Mouse (Mus musculus) bone marrow, adult 2 months (tissue): ENCODE data around the gene Lrrc1. TPM values are rescaled to one million over a fixed set of nuclear protein-coding genes. Genes with fewer than 3 reads are reported as not detected.

Experiments
- H3K27ac ChIP-seq: fragments of 200-500 bp; 2 replicates; pipeline ENCODE4 v1.5.1; 2012; ENCODE audit warnings: low read depth, mild to moderate bottlenecking, control low read depth, inconsistent platforms, low read length; ENCODE audit not compliant: control insufficient read depth, poor library complexity, insufficient read depth
- H3K4me1 ChIP-seq: fragments of 200-500 bp; 2 replicates; pipeline ENCODE4 v1.6.1; 2011; ENCODE audit warnings: low read length; ENCODE audit not compliant: control insufficient read depth, insufficient read depth
- H3K4me3 ChIP-seq: fragments of 200-500 bp; replicated peaks from 2 replicates; pipeline ENCODE3; 2011; ENCODE audit warnings: mild to moderate bottlenecking, low read depth, low read length, control low read depth; ENCODE audit not compliant: control insufficient read depth
- CTCF ChIP-seq: fragments of 200-500 bp; IDR thresholded peaks from 2 replicates; pipeline ENCODE4 v1.5.1; 2011; ENCODE audit warnings: low read length, control low read depth; ENCODE audit not compliant: control insufficient read depth, insufficient read depth
- POLR2A ChIP-seq: fragments of 200-500 bp; IDR thresholded peaks from 2 replicates; pipeline ENCODE4 v1.6.1; 2011; ENCODE audit warnings: low read depth, mild to moderate bottlenecking, control low read depth, low read length, borderline replicate concordance; ENCODE audit not compliant: control insufficient read depth
- WGBS: fragments of 180-500 bp; shearing (Covaris S2); methylation state at CpG from one replicate; pipeline ENCODE4 v1.1.7; 2018; 5-methylcytosine and 5-hydroxymethylcytosine counted together
- polyA plus RNA-seq: library from polyadenylated mRNA; stranded (reverse); fragments of >200 nt; gene quantifications from 2 replicates; pipeline ENCODE4 v1.2.4, GENCODE M21; 2011; ENCODE audit warnings: low replicate concordance; ENCODE audit not compliant: missing spikeins, insufficient read depth, insufficient read length

Gene Lrrc1
- polyA plus RNA-seq, 1 experiment: 5.7 TPM

DNA sequence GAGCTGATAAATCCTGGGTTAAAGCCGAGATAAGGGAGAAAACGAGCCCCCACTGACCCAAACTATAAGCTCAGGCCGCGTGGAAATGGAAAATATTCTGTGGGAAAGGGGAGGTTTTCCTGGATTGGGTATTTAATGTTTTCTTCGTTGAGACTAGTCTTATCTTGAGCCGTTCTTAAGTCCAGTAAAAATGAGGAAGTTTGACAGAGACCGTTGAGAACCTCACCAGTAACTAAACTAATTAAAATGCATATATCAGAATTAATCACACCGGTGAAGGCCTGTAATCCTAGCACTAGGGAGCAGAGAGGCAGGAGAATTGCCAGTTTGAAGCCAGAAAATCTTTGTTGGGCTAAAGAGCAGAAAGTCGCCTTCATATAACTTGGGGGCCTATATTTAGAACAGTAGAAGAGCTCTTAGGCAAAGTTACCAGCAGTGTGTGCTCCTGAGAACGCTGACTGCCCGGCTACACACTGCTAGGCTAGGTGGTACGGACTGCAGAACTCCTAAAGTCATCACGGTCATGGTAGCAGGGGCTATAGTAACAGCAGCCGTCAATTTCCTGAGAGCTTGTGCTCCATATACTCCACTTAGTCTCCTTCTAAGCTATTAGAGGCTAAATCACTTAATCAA is 116.4 kb downstream of the Lrrc1 start:
- Histone ChIP-seq H3K4me3 (no peak overlapping the region), H3K27ac (no peak overlapping the region), H3K4me1 (peaks cover 7% of the 10 kb centered on the region)
- TF ChIP-seq POLR2A (no peak), CTCF (no peak)
- WGBS: 13% methylated on average over 14 of the region's 14 CpGs

GRCm38 (mm10) chr9:77427292-77428114 is 117.2 kb downstream of the Lrrc1 start:
- WGBS: 62% methylated on average over 23 of the region's 23 CpGs
- H3K4me3 ChIP-seq: no peak overlapping the region
- H3K27ac ChIP-seq: no peak overlapping the region
- no peak for TF ChIP-seq POLR2A
- TF ChIP-seq CTCF: no peak
- peaks cover 7% of the 10 kb centered on the region for H3K4me1 ChIP-seq

DNA sequence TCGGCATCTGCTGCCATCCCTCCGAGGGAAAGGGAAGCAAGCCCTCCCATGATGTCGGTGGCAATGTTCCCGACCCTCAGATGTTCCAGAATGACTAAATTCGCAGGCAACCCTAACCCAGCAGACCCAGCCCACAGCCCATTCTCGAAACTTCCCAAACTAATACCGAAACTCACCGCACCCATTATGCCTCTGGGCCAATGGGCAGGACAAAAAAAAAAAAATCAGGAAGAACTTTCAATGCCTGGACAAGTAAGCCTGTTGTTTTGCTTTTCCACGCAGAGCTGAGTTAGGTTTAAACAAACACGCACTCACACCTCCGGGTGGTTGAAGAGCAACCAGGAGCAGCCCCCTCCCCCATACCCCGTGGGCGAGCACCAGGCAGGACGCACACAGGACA is 118.6 kb downstream of the Lrrc1 start:
- 61% methylated on average over 14 of the region's 14 CpGs for WGBS
- H3K4me3 ChIP-seq: no peak overlapping the region
- TF ChIP-seq CTCF: no peak
- TF ChIP-seq POLR2A: no peak
- H3K4me1 ChIP-seq: peaks cover 7% of the 10 kb centered on the region
- no peak overlapping the region for H3K27ac ChIP-seq

DNA sequence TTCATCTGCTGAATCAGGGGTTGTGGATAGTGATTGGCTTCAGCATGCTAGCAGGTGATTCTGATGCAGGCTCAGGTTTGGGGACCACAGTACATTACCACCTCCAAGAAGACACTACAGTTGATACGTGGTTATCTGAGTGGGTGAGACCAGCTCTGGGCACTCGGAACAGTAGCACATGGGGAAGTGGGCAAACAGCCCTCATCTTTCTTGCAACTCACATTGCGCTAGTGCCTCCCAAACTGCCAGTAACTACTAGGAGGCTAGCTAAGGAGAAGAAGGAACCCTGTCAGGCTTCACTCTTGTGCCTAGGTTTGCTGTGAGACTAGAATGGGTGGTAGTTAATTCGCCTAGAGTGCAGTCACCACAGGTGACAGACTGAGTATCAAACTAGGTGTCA is 119.1 kb downstream of the Lrrc1 start:
- TF ChIP-seq CTCF: no peak
- no peak for TF ChIP-seq POLR2A
- no peak overlapping the region for H3K27ac ChIP-seq
- 19% methylated on average over 4 of the region's 4 CpGs for WGBS

GRCm38 (mm10) chr9:77420200-77420585 is 124.5 kb downstream of the Lrrc1 start:
- Histone ChIP-seq H3K27ac (no peak overlapping the region), H3K4me3 (no peak overlapping the region), H3K4me1 (peaks cover 2% of the 10 kb centered on the region; the same call in 1 of the 2 replicates)
- no peak for TF ChIP-seq CTCF
- TF ChIP-seq POLR2A: no peak
- 68% methylated on average over 4 of the region's 4 CpGs for WGBS

More for the DNA sequence above, 119.1 kb downstream of the Lrrc1 start:
- H3K4me3 ChIP-seq: peak overlapping the region; percentile 7
- H3K4me1 ChIP-seq: peaks cover 7% of the 10 kb centered on the region

DNA sequence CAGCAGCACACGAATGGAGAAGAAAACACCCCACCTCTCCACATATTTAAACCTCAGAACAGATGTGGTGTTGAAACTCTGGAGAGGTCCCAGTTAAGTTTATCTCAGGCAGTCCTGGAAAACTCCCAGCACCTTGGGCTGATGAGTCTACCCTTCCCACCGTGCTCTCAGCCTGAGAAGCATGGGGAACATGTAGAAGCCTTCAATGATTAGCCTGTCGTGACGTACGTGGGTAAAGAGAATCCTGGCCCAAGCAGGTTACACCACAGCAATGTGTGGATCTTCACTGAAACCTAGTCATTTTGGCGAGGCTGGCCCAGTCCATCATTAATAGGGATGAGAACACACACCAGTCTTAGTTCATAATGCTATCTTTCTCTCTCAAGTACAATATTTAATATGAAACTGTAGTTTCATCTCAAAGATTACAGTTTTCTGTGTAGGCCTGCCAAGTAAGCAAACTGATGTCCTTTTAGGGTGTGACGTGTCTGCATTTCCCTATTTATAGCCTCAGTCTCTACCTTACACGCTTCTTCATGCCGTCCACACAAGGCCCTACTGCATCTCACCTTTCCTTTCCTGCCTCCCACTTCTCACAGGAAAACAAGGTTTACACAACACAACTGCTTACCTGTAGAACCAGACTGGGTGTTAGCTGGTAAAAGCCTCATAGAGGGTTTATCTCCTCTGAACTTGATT is 125.0 kb downstream of the Lrrc1 start:
- no peak for TF ChIP-seq POLR2A
- TF ChIP-seq CTCF: no peak
- 74% methylated on average over 9 of the region's 9 CpGs for WGBS
- Histone ChIP-seq H3K4me3 (no peak overlapping the region), H3K4me1 (no peaks in the 10 kb centered on the region), H3K27ac (no peak overlapping the region)

- 73% methylated on average over 2 of the region's 2 CpGs for WGBS
- no peak overlapping the region for H3K4me3 ChIP-seq
- H3K27ac ChIP-seq: no peak overlapping the region
- TF ChIP-seq POLR2A (no peak), CTCF (no peak)
- no peaks in the 10 kb centered on the region for H3K4me1 ChIP-seq
These were observed 125.9 kb downstream of the Lrrc1 start for GRCm38 (mm10) chr9:77418800-77419199.

DNA sequence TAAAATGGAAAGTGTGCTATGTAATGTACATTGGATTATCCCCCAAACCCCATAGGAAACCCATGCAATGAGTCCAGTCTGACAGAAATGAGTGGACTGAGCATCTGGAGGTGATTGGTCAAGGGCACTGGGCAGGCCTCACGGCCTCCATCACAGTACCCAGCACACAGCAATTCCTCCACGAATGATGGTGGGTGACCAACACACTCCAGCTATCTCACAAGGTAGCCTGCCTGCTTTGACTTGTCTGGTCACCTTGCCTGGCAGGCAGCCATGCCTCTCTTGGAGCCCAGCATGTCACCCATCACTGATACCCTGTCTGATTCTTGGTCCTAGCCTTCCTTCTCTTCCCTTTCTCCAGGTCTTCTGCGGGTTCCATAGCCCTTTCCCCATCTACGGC is 128.2 kb downstream of the Lrrc1 start:
- Histone ChIP-seq H3K4me3 (no peak overlapping the region), H3K27ac (no peak overlapping the region), H3K4me1 (no peaks in the 10 kb centered on the region)
- WGBS: 88% methylated on average over 4 of the region's 4 CpGs
- TF ChIP-seq CTCF: no peak
- TF ChIP-seq POLR2A: no peak
